Mouse (Mus musculus) forebrain, postnatal 0 days (tissue): ENCODE data around the gene Tarm1. TPM values are rescaled to one million over a fixed set of nuclear protein-coding genes. Genes with fewer than 3 reads are reported as not detected.

ENCODE experiments used
- ATAC-seq: fragments of 200-750 bp; cut with Nextera tagmentation; 2 replicates; pipeline ENCODE4 v1.8.0; 2017; ENCODE audit warnings: mild to moderate bottlenecking, moderate library complexity
- DNase-seq: peaks from one replicate; pipeline ENCODE4 v3.0.0-alpha.2; 2015
- H3K27ac ChIP-seq: fragments of 300-500 bp; sonication (generic); 2 replicates; pipeline ENCODE4 v1.5.1; 2014; ENCODE audit warnings: low read depth, mild to moderate bottlenecking, antibody characterized with exemption, low read length, moderate library complexity, mixed read lengths
- H3K27me3 ChIP-seq: fragments of 300-500 bp; sonication (generic); 2 replicates; pipeline ENCODE4 v1.6.1; 2014; ENCODE audit warnings: mild to moderate bottlenecking, low read length, mixed read lengths; ENCODE audit not compliant: insufficient read depth
- H3K36me3 ChIP-seq: fragments of 300-500 bp; sonication (generic); 2 replicates; pipeline ENCODE4 v1.6.1; 2014; ENCODE audit warnings: mild to moderate bottlenecking, moderate library complexity; ENCODE audit not compliant: insufficient read depth
- H3K4me1 ChIP-seq: fragments of 300-500 bp; sonication (generic); 2 replicates; pipeline ENCODE4 v1.6.1; 2014; ENCODE audit warnings: antibody characterized with exemption; ENCODE audit not compliant: insufficient read depth
- H3K4me2 ChIP-seq: fragments of 300-500 bp; sonication (generic); 2 replicates; pipeline ENCODE4 v1.6.1; 2014; ENCODE audit warnings: low read depth, mild to moderate bottlenecking, moderate library complexity
- H3K4me3 ChIP-seq: fragments of 300-500 bp; sonication (generic); 2 replicates; pipeline ENCODE4 v1.5.1; 2014; ENCODE audit warnings: low read depth, low read length, mixed read lengths
- H3K9ac ChIP-seq: fragments of 300-500 bp; sonication (generic); 2 replicates; pipeline ENCODE4 v1.6.1; 2014; ENCODE audit warnings: mild to moderate bottlenecking
- H3K9me3 ChIP-seq: fragments of 300-500 bp; sonication (generic); 2 replicates; pipeline ENCODE4 v1.6.1; 2016; ENCODE audit warnings: low read length
- CTCF ChIP-seq: sonication (generic); IDR thresholded peaks from 2 replicates; pipeline ENCODE4 v1.5.1; 2016; ENCODE audit warnings: antibody characterized with exemption, control low read depth, low read depth
- WGBS: fragments of 180-500 bp; shearing (Covaris S2); extraction: QIAGEN DNeasy Blood & Tissue Kit; methylation state at CpG from one replicate; pipeline ENCODE4 v1.1.7; 2014; 5-methylcytosine and 5-hydroxymethylcytosine counted together
- polyA plus RNA-seq: library from polyadenylated mRNA; unstranded; fragments of >200 nt; fragmentation: Nextera tagmentation; extraction: Ambion mirVana; gene quantifications from 2 replicates; pipeline ENCODE4 v1.2.1, GENCODE M21; 2015
- total RNA-seq: library from RNA; depleted of rRNA; stranded (reverse); fragments of >200 nt; gene quantifications from 2 replicates; pipeline ENCODE4 v1.2.3, GENCODE M21; 2014; rRNA removed

Gene Tarm1
- total and polyA plus RNA-seq, 2 experiments from 2014 or later = 0.10 TPM; not detected in 1

- Histone ChIP-seq H3K4me2 (no peak overlapping the region), H3K27ac (no peak overlapping the region), H3K27me3 (no peaks in the 10 kb centered on the region), H3K36me3 (no peaks in the 10 kb centered on the region), H3K9ac (no peak overlapping the region), H3K9me3 (no peaks in the 10 kb centered on the region), H3K4me3 (no peak overlapping the region), H3K4me1 (no peaks in the 10 kb centered on the region)
- DNase-seq (no peak), ATAC-seq (no peak)
- WGBS = 49% methylated on average over 8 of the region's 8 CpGs
- TF ChIP-seq CTCF = no peak
These were observed 61.9 kb downstream of the Tarm1 start for GRCm38 (mm10) chr7:3440526-3440925.

DNA sequence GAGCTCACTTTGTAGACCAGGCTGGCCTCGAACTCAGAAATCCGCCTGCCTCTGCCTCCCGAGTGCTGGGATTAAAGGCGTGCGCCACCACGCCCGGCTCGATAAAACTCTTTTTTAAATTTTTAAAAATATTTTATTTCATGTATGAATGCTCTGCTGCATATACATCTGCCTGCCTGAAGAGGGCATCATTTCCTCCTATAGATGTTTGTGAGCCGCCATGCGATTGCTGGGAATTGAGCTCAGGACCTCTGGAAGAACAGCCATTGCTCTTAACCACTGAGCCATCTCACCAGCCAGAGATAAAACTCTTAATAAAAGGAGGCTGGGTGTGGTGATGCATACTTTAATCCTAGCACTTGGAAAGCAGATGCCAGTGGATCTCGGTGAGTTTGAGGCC lies 62.4 kb downstream of the Tarm1 start:
- Histone ChIP-seq H3K4me2 (no peak overlapping the region), H3K36me3 (no peaks in the 10 kb centered on the region), H3K27ac (no peak overlapping the region), H3K4me3 (no peak overlapping the region), H3K9me3 (no peaks in the 10 kb centered on the region), H3K9ac (no peak overlapping the region), H3K4me1 (no peaks in the 10 kb centered on the region), H3K27me3 (no peaks in the 10 kb centered on the region)
- ATAC-seq (no peak), DNase-seq (no peak)
- no peak for TF ChIP-seq CTCF
- 88% methylated on average over 10 of the region's 11 CpGs for WGBS

- Histone ChIP-seq H3K36me3 (no peaks in the 10 kb centered on the region), H3K4me2 (no peak overlapping the region), H3K27ac (no peak overlapping the region), H3K4me1 (no peaks in the 10 kb centered on the region), H3K9ac (no peak overlapping the region), H3K4me3 (no peak overlapping the region), H3K27me3 (no peaks in the 10 kb centered on the region), H3K9me3 (no peaks in the 10 kb centered on the region)
- 28% methylated on average over 5 of the region's 5 CpGs for WGBS
- no peak for TF ChIP-seq CTCF
- no peak for ATAC-seq
- DNase-seq = no peak
These were observed 64.5 kb downstream of the Tarm1 start for GRCm38 (mm10) chr7:3437941-3438340.

Other genes starting within 250 kb of the Tarm1 start
- gene Myadm, start 213.5 kb downstream of the Tarm1 start, total RNA-seq = 16.2 and 22.3 TPM in 2 replicates
- gene Myadm, start 213.5 kb downstream of the Tarm1 start, polyA plus RNA-seq = 14.0 and 22.3 TPM in 2 replicates
- gene Prkcg, start 213.4 kb downstream of the Tarm1 start, total RNA-seq = 10.2 and 17.3 TPM in 2 replicates
- 12.1 and 15.1 TPM in 2 replicates for gene Prkcg, start 213.4 kb downstream of the Tarm1 start, polyA plus RNA-seq
- gene Cacng7, start 169.7 kb downstream of the Tarm1 start, total RNA-seq = 73.4 and 78.9 TPM in 2 replicates
- gene Cacng7, start 169.7 kb downstream of the Tarm1 start, polyA plus RNA-seq = 2.3 and 2.5 TPM in 2 replicates
- 41.5 and 42.2 TPM in 2 replicates for gene Cacng8, start 111.9 kb downstream of the Tarm1 start, total RNA-seq
- gene Cacng8, start 111.9 kb downstream of the Tarm1 start, polyA plus RNA-seq = 16.5 and 17.8 TPM in 2 replicates
- 0.15 and 0.38 TPM in 2 replicates for gene Cacng6, start 78.4 kb downstream of the Tarm1 start, total RNA-seq
- gene Cacng6, start 78.4 kb downstream of the Tarm1 start, polyA plus RNA-seq = 0.35 and 0.43 TPM in 2 replicates
- 0.43 and 0.69 TPM in 2 replicates for gene Oscar, start 113.5 kb upstream of the Tarm1 start, total RNA-seq
- gene Oscar, start 113.5 kb upstream of the Tarm1 start, polyA plus RNA-seq = 0.42 and 0.48 TPM in 2 replicates
- gene Ndufa3, start 114.7 kb upstream of the Tarm1 start, total RNA-seq = 191 and 258 TPM in 2 replicates
- 464 and 597 TPM in 2 replicates for gene Ndufa3, start 114.7 kb upstream of the Tarm1 start, polyA plus RNA-seq
- gene Tfpt, start 127.3 kb upstream of the Tarm1 start, total RNA-seq = 27.1 and 37.5 TPM in 2 replicates
- gene Tfpt, start 127.3 kb upstream of the Tarm1 start, polyA plus RNA-seq = 34.2 and 39.3 TPM in 2 replicates
- 62.6 and 63.5 TPM in 2 replicates for gene Prpf31, start 127.4 kb upstream of the Tarm1 start, total RNA-seq
- 66.3 and 77.8 TPM in 2 replicates for gene Prpf31, start 127.4 kb upstream of the Tarm1 start, polyA plus RNA-seq
- 13.1 and 19.8 TPM in 2 replicates for gene Cnot3, start 142.6 kb upstream of the Tarm1 start, total RNA-seq
- 26.7 and 35.4 TPM in 2 replicates for gene Cnot3, start 142.6 kb upstream of the Tarm1 start, polyA plus RNA-seq
- 5.2 and 6.6 TPM in 2 replicates for gene Leng1, start 163.2 kb upstream of the Tarm1 start, total RNA-seq
- 10.3 and 10.4 TPM in 2 replicates for gene Leng1, start 163.2 kb upstream of the Tarm1 start, polyA plus RNA-seq
- 3.1 and 3.5 TPM in 2 replicates for gene Tmc4, start 174.9 kb upstream of the Tarm1 start, total RNA-seq
- 0.93 and 2.0 TPM in 2 replicates for gene Tmc4, start 174.9 kb upstream of the Tarm1 start, polyA plus RNA-seq
- 291 and 292 TPM in 2 replicates for gene Tsen34, start 190.2 kb upstream of the Tarm1 start, total RNA-seq
- gene Tsen34, start 190.2 kb upstream of the Tarm1 start, polyA plus RNA-seq = 259 and 282 TPM in 2 replicates
- gene Mboat7, start 190.9 kb upstream of the Tarm1 start, total RNA-seq = 112 and 165 TPM in 2 replicates
- 81.8 and 107 TPM in 2 replicates for gene Mboat7, start 190.9 kb upstream of the Tarm1 start, polyA plus RNA-seq
- gene Rps9, start 201.4 kb upstream of the Tarm1 start, total RNA-seq = 1,013 and 1,830 TPM in 2 replicates
- 807 and 937 TPM in 2 replicates for gene Rps9, start 201.4 kb upstream of the Tarm1 start, polyA plus RNA-seq
- gene Pirb, start 217.8 kb upstream of the Tarm1 start, total RNA-seq = 0.48 and 0.54 TPM in 2 replicates
- 0.24 and 0.25 TPM in 2 replicates for gene Pirb, start 217.8 kb upstream of the Tarm1 start, polyA plus RNA-seq